Mouse (Mus musculus): ENCODE measurements around the gene Dennd1c.

- TF ChIP-seq CTCF (IDR thresholded peaks at IDR 0.05; ENCODE audit: insufficient read depth, low read depth, low read length) (no peak), POLR2A (IDR thresholded peaks at IDR 0.05; ENCODE audit: insufficient read depth, low read depth, low read length) (no peak)
Observed at GRCm38 (mm10) chr17:57041554-57041953, 36.8 kb downstream of the Dennd1c start, which contains the start of gene Slc25a41.
